9 mouse cellular contexts compared by ENCODE assay signal in genomic region chr11:96352691-96353521, GRCm38 (mm10). TPM values are rescaled to one million over a fixed set of nuclear protein-coding genes. Genes with fewer than 3 reads are reported as not detected.
DNase-seq lines count a peak whose midpoint lies in the region; ATAC-seq and TF ChIP-seq lines count a peak whose summit lies in the region.
"Had no signal": no experiment of that assay in that cellular context is flagged by ENCODE, and none has a peak within 500 bp of the region (broad histone marks: within the 10 kb centered on the region; RNA-seq: fewer than 3 reads in every experiment).

No protein-coding gene starts in this region.

- H3K27ac ChIP-seq in lung, embryonic 15.5 days: peak overlapping the region; percentile 97
- H3K27ac ChIP-seq in hindbrain, embryonic 11.5 days (ENCODE audit: low read depth, low read length): peak overlapping the region; percentile 98
- H3K27ac ChIP-seq in limb, embryonic 13.5 days: peak overlapping the region; percentile 63; the same call in 1 of the 2 replicates
- H3K27ac ChIP-seq in small intestine, adult 2 months (ENCODE audit: insufficient read depth, low read depth, low read length): peak overlapping the region; percentile 87

- under 1% methylated on average over 74 of the region's 75 CpGs for WGBS in lung, embryonic 15.5 days
- WGBS in hindbrain, embryonic 11.5 days: under 1% methylated on average over 75 of the region's 75 CpGs
- under 1% methylated on average over 66 of the region's 75 CpGs for WGBS in limb, embryonic 13.5 days
- WGBS in small intestine, adult 2 months: 2% methylated on average over 75 of the region's 75 CpGs

- no peak for TF ChIP-seq POLR2A in small intestine, adult 2 months (IDR thresholded peaks at IDR 0.05; ENCODE audit: low read depth, low read length)

- peaks cover 29% of the 10 kb centered on the region; the same call in 1 of the 2 replicates for H3K27me3 ChIP-seq in lung, embryonic 15.5 days
- H3K27me3 ChIP-seq in hindbrain, embryonic 11.5 days (ENCODE audit: control insufficient read depth, insufficient read depth, low read length): peaks cover 52% of the 10 kb centered on the region
- peaks cover 92% of the 10 kb centered on the region for H3K27me3 ChIP-seq in limb, embryonic 13.5 days
- peaks cover 38% of the 10 kb centered on the region for H3K27me3 ChIP-seq in small intestine, adult 2 months (ENCODE audit: control insufficient read depth, insufficient read depth, low read length)

- peaks cover 37% of the 10 kb centered on the region for H3K4me1 ChIP-seq in lung, embryonic 15.5 days
- H3K4me1 ChIP-seq in hindbrain, embryonic 11.5 days (replicated peaks; ENCODE audit: control insufficient read depth, insufficient read depth, low read length): peaks cover 5% of the 10 kb centered on the region; the same call in 1 of the 2 replicates
- H3K4me1 ChIP-seq in limb, embryonic 13.5 days: peaks cover 15% of the 10 kb centered on the region
- H3K4me1 ChIP-seq in small intestine, adult 2 months (ENCODE audit: control insufficient read depth, insufficient read depth, insufficient read length, low read length): no peaks in the 10 kb centered on the region

- no peak for ATAC-seq in lung, embryonic 15.5 days (ENCODE audit: borderline replicate concordance, extremely low read depth, low FRiP score, low TSS enrichment)
- peak; percentile 42 for ATAC-seq in common myeloid progenitor, adult 5-6 weeks (replicated peaks; ENCODE audit: low read depth, poor library complexity, severe bottlenecking)
- ATAC-seq in hindbrain, embryonic 11.5 days (ENCODE audit: low FRiP score): no peak
- ATAC-seq in limb, embryonic 13.5 days (ENCODE audit: low FRiP score, low read depth): no peak
- ATAC-seq in frontal cortex, adult (ENCODE audit: low TSS enrichment): no peak

- TF ChIP-seq CTCF in small intestine, adult 2 months (IDR thresholded peaks at IDR 0.05; ENCODE audit: extremely low read depth, insufficient read length, insufficient replicate concordance, low read depth, low read length): no peak

- no peak for DNase-seq in lung, postnatal 25 days (ENCODE audit: low spot score)
- peak; percentile 74 for DNase-seq in hindbrain, embryonic 11.5 days (ENCODE audit: low spot score)
- no peak for DNase-seq in right cerebral cortex, adult 18-20 months

- H3K4me3 ChIP-seq in lung, embryonic 15.5 days: peak overlapping the region; percentile 52
- H3K4me3 ChIP-seq in hindbrain, embryonic 11.5 days (ENCODE audit: low read depth, low read length): peak overlapping the region; percentile 72
- H3K4me3 ChIP-seq in limb, embryonic 13.5 days: peak overlapping the region; percentile 43
- H3K4me3 ChIP-seq in small intestine, adult 2 months (ENCODE audit: low read depth, low read length): peak overlapping the region; percentile 58
- H3K4me3 ChIP-seq: myocyte had no signal

- H3K9me3 ChIP-seq in lung, embryonic 15.5 days: no peaks in the 10 kb centered on the region
- no peaks in the 10 kb centered on the region for H3K9me3 ChIP-seq in hindbrain, embryonic 11.5 days (ENCODE audit: control insufficient read depth, low read length)
- H3K9me3 ChIP-seq in limb, embryonic 13.5 days: no peaks in the 10 kb centered on the region

- H3K4me2 ChIP-seq in lung, embryonic 15.5 days: peak overlapping the region; percentile 65
- H3K4me2 ChIP-seq in hindbrain, embryonic 11.5 days (replicated peaks; ENCODE audit: low read depth, low read length): peak overlapping the region; percentile 40
- peak overlapping the region; percentile 59 for H3K4me2 ChIP-seq in limb, embryonic 13.5 days (replicated peaks)

- peak overlapping the region; percentile 65 for H3K9ac ChIP-seq in lung, embryonic 15.5 days
- peak overlapping the region; percentile 98 for H3K9ac ChIP-seq in hindbrain, embryonic 11.5 days (ENCODE audit: low read depth, low read length)
- peak overlapping the region; percentile 70 for H3K9ac ChIP-seq in limb, embryonic 13.5 days

- no peaks in the 10 kb centered on the region for H3K36me3 ChIP-seq in lung, embryonic 15.5 days
- H3K36me3 ChIP-seq in hindbrain, embryonic 11.5 days (ENCODE audit: control insufficient read depth, insufficient read depth, low read length): no peaks in the 10 kb centered on the region
- no peaks in the 10 kb centered on the region for H3K36me3 ChIP-seq in limb, embryonic 13.5 days
- no peaks in the 10 kb centered on the region; the same call in 1 of the 2 replicates for H3K36me3 ChIP-seq in small intestine, adult 2 months (ENCODE audit: control insufficient read depth, insufficient read depth, low read length)

RNA-seq across cellular contexts. Expression of gene Hoxb2, which starts 2.6 kb away (rescaled TPM):
- polyA plus RNA-seq in lung, embryonic 15.5 days (2015; fragmentation: Nextera tagmentation; extraction: Ambion mirVana): 36.9 and 39.2 TPM in 2 replicates
- 0.73 TPM in 1 of 2 replicates, not detected in the other for total RNA-seq in common myeloid progenitor, adult 5-6 weeks (2017)
- 64.9 and 67.5 TPM in 2 replicates for polyA plus RNA-seq in hindbrain, embryonic 11.5 days (2014; fragmentation: Nextera tagmentation; extraction: Ambion mirVana)
- 3.9 and 4.8 TPM in 2 replicates for polyA plus RNA-seq in limb, embryonic 13.5 days (2015; fragmentation: Nextera tagmentation; extraction: Ambion mirVana)
- 9.9 TPM in 2 replicates for polyA plus RNA-seq in small intestine, adult 2 months (2012; rRNA removed)
- polyA plus RNA-seq: myocyte had no signal

RNA-seq across cellular contexts. Expression of gene Hoxb1, which starts 12.6 kb away (rescaled TPM):
- 0.14 TPM in 1 of 2 replicates, not detected in the other for polyA plus RNA-seq in lung, embryonic 15.5 days (2015; fragmentation: Nextera tagmentation; extraction: Ambion mirVana)
- not detected in 2 replicates for total RNA-seq in common myeloid progenitor, adult 5-6 weeks (2017)
- 7.3 and 8.2 TPM in 2 replicates for polyA plus RNA-seq in hindbrain, embryonic 11.5 days (2014; fragmentation: Nextera tagmentation; extraction: Ambion mirVana)
- polyA plus RNA-seq in limb, embryonic 13.5 days (2015; fragmentation: Nextera tagmentation; extraction: Ambion mirVana): 0.13 TPM in 1 of 2 replicates, not detected in the other
- polyA plus RNA-seq in small intestine, adult 2 months (2012; rRNA removed): not detected in 2 replicates
- polyA plus RNA-seq: myocyte had no signal

RNA-seq across cellular contexts. Expression of gene Hoxb3, which starts 29.8 kb away (rescaled TPM):
- polyA plus RNA-seq in lung, embryonic 15.5 days (2015; fragmentation: Nextera tagmentation; extraction: Ambion mirVana): 3.0 and 3.8 TPM in 2 replicates
- 0.55 and 0.78 TPM in 2 replicates for total RNA-seq in common myeloid progenitor, adult 5-6 weeks (2017)
- polyA plus RNA-seq in hindbrain, embryonic 11.5 days (2014; fragmentation: Nextera tagmentation; extraction: Ambion mirVana): 10.5 and 13.1 TPM in 2 replicates
- 0.17 and 0.55 TPM in 2 replicates for polyA plus RNA-seq in limb, embryonic 13.5 days (2015; fragmentation: Nextera tagmentation; extraction: Ambion mirVana)
- polyA plus RNA-seq in small intestine, adult 2 months (2012; rRNA removed): 3.5 and 5.5 TPM in 2 replicates
- polyA plus RNA-seq: myocyte had no signal

RNA-seq across cellular contexts. Expression of gene Hoxb4, which starts 34.8 kb away (rescaled TPM):
- 4.3 and 4.4 TPM in 2 replicates for polyA plus RNA-seq in lung, embryonic 15.5 days (2015; fragmentation: Nextera tagmentation; extraction: Ambion mirVana)
- 1.1 and 2.8 TPM in 2 replicates for total RNA-seq in common myeloid progenitor, adult 5-6 weeks (2017)
- 3.5 and 5.1 TPM in 2 replicates for polyA plus RNA-seq in hindbrain, embryonic 11.5 days (2014; fragmentation: Nextera tagmentation; extraction: Ambion mirVana)
- polyA plus RNA-seq in limb, embryonic 13.5 days (2015; fragmentation: Nextera tagmentation; extraction: Ambion mirVana): 0.36 and 0.50 TPM in 2 replicates
- 1.4 and 2.9 TPM in 2 replicates for polyA plus RNA-seq in small intestine, adult 2 months (2012; rRNA removed)
- polyA plus RNA-seq: myocyte had no signal

RNA-seq across cellular contexts. Expression of gene Hoxb5, which starts 49.8 kb away (rescaled TPM):
- 46.1 and 54.1 TPM in 2 replicates for polyA plus RNA-seq in lung, embryonic 15.5 days (2015; fragmentation: Nextera tagmentation; extraction: Ambion mirVana)
- not detected in 2 replicates for total RNA-seq in common myeloid progenitor, adult 5-6 weeks (2017)
- 33.1 and 42.5 TPM in 2 replicates for polyA plus RNA-seq in hindbrain, embryonic 11.5 days (2014; fragmentation: Nextera tagmentation; extraction: Ambion mirVana)
- 0.97 and 1.5 TPM in 2 replicates for polyA plus RNA-seq in limb, embryonic 13.5 days (2015; fragmentation: Nextera tagmentation; extraction: Ambion mirVana)
- 1.8 and 3.2 TPM in 2 replicates for polyA plus RNA-seq in small intestine, adult 2 months (2012; rRNA removed)
- polyA plus RNA-seq: myocyte had no signal
